Mouse (Mus musculus) stomach, postnatal 0 days (tissue): Measurements from ENCODE around the gene Negr1.

Source experiments
- CTCF ChIP-seq: IDR thresholded peaks from 2 replicates; pipeline ENCODE4 v1.5.1; 2016; ENCODE audit warnings: antibody characterized with exemption, low read depth, mild to moderate bottlenecking, moderate library complexity
- EP300 ChIP-seq: optimal IDR thresholded peaks from 2 replicates; pipeline ENCODE3; 2016; ENCODE audit warnings: antibody characterized with exemption

- no peak for TF ChIP-seq CTCF
- TF ChIP-seq EP300: no peak
These were observed 631.5 kb downstream of the Negr1 start for GRCm38 (mm10) chr3:157193141-157193540.
